Mouse (Mus musculus): ENCODE results near the gene Cwc25. TPM values are rescaled to one million over a fixed set of nuclear protein-coding genes. Genes with fewer than 3 reads are reported as not detected.

The Cwc25 gene
- polyA plus RNA-seq, 1 experiment from 2014 or later: 23.3 TPM

- WGBS: 89% methylated on average over 6 of the region's 6 CpGs
- ATAC-seq (ENCODE audit: insufficient number of reproducible peaks, insufficient read depth, low FRiP score, low TSS enrichment, low read depth): no peak
- Histone ChIP-seq H3K27ac (no peak overlapping the region), H3K27me3 (no peaks in the 10 kb centered on the region), H3K4me1 (no peaks in the 10 kb centered on the region), H3K4me2 (no peak overlapping the region), H3K9ac (no peak overlapping the region), H3K9me3 (no peaks in the 10 kb centered on the region), H3K4me3 (no peak overlapping the region), H3K36me3 (peaks cover 89% of the 10 kb centered on the region)
Observed at GRCm38 (mm10) chr11:97758942-97759341, 7.4 kb downstream of the Cwc25 start.

DNA sequence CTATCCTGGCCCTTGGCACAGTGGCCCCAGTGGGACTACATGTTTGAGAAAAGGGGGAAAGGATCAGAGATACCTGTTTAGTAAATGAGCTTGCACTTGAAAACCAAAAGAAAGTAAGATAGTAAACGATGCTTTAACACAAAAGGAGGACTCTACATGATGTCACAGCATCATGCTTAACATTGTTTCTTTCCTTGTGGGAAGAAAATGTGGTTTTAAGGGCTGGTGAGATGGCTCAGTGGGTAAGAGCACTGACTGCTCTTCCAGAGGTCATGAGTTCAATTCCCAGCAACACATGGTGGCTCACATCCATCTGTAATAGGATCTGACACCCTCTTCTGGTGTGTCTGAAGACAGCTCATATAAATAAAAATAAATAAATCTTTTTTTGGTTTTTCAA lies 8.2 kb downstream of the Cwc25 start:
- Histone ChIP-seq H3K4me1 (no peaks in the 10 kb centered on the region), H3K36me3 (peaks cover 91% of the 10 kb centered on the region), H3K9me3 (no peaks in the 10 kb centered on the region), H3K9ac (no peak overlapping the region), H3K27me3 (no peaks in the 10 kb centered on the region), H3K27ac (no peak overlapping the region), H3K4me3 (no peak overlapping the region), H3K4me2 (no peak overlapping the region)
- WGBS: 93% methylated on average over 1 of the region's 1 CpGs
- no peak for ATAC-seq (ENCODE audit: insufficient number of reproducible peaks, insufficient read depth, low FRiP score, low TSS enrichment, low read depth)

DNA sequence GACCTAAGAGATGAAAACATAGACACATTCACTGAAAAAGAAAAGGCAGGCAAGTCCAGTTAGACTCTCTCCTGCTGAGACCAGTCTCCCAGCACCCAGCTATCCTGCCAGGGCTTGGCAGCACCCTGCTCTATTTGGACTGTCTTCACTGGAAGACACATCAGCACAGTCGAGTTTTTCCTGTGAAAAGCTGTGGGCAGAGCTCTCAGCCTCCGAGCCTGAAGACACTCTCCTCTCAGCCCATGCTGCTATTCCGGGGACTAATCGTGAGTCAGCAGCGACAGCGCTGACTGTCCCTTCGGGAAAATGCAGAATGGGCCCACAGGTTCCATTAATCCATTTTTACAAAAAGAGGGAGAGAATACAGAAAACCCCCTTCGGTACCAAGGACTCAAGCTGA lies 13.1 kb downstream of the Cwc25 start:
- Histone ChIP-seq H3K4me3 (no peak overlapping the region), H3K27ac (no peak overlapping the region), H3K9ac (no peak overlapping the region), H3K27me3 (no peaks in the 10 kb centered on the region), H3K4me2 (no peak overlapping the region), H3K36me3 (peaks cover 91% of the 10 kb centered on the region), H3K4me1 (no peaks in the 10 kb centered on the region), H3K9me3 (no peaks in the 10 kb centered on the region)
- WGBS: 94% methylated on average over 8 of the region's 8 CpGs
- ATAC-seq (ENCODE audit: insufficient number of reproducible peaks, insufficient read depth, low FRiP score, low TSS enrichment, low read depth): no peak

- Histone ChIP-seq H3K9ac (no peak overlapping the region), H3K9me3 (no peaks in the 10 kb centered on the region)
- WGBS: 89% methylated on average over 5 of the region's 5 CpGs
Observed at GRCm38 (mm10) chr11:97748496-97748895, 17.9 kb downstream of the Cwc25 start.

DNA sequence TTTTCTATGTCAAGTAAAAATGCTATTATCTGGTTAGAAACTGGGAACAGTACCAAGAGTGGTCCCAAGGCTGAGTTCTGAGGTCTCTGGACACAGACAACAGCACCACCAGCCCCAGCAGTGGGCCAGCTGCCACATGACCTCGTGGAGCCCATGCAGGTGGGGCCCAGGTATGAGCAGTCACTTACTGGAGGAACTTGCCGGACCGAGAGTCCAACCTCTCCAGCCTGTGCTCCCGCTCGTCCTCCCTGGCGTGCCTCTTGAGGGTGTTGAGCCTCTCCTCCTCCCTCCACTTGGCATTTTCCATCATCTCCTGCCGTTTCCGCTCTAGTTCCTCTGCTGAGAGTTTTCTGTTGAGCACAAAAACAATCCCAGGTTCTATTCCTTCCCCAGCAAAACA lies 18.6 kb downstream of the Cwc25 start:
- no peak overlapping the region for H3K27ac ChIP-seq
- no peak overlapping the region for H3K4me3 ChIP-seq
- no peak for ATAC-seq (ENCODE audit: insufficient number of reproducible peaks, insufficient read depth, low FRiP score, low TSS enrichment, low read depth)

More at GRCm38 (mm10) chr11:97748496-97748895, 17.9 kb downstream of the Cwc25 start:
- Histone ChIP-seq H3K4me3 (no peak overlapping the region), H3K27ac (no peak overlapping the region), H3K4me1 (peaks cover 2% of the 10 kb centered on the region), H3K36me3 (peaks cover 72% of the 10 kb centered on the region), H3K27me3 (no peaks in the 10 kb centered on the region), H3K4me2 (no peak overlapping the region)
- ATAC-seq (ENCODE audit: insufficient number of reproducible peaks, insufficient read depth, low FRiP score, low TSS enrichment, low read depth): no peak

DNA sequence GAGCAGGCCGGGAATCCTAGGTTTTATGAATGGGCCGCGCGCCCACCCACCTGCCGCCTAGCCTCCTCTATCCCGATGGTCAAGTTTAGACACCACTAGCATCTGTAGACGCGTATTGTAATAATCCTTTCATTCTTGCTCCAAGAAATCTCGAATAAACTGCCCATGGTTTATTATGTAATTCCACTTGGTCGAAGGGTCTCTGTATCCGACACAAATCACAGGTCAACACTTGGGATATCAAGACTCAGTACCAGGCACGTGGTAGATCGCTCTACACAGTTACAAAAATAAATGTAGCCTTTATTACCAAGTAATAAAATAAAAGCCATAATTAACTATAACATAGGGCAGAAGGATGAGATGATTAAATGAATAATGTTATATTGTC lies 21.0 kb downstream of the Cwc25 start:
- H3K4me1 ChIP-seq: peaks cover 21% of the 10 kb centered on the region
- no peaks in the 10 kb centered on the region for H3K9me3 ChIP-seq
- peak overlapping the region; percentile 55 for H3K4me2 ChIP-seq
- no peak for ATAC-seq (ENCODE audit: insufficient number of reproducible peaks, insufficient read depth, low FRiP score, low TSS enrichment, low read depth)
- peak overlapping the region; percentile 94; the same call in 1 of the 2 replicates for H3K27ac ChIP-seq
- 13% methylated on average over 13 of the region's 13 CpGs for WGBS
- peaks cover 43% of the 10 kb centered on the region for H3K36me3 ChIP-seq
- H3K9ac ChIP-seq: no peak overlapping the region
- no peaks in the 10 kb centered on the region for H3K27me3 ChIP-seq
- peak overlapping the region; percentile 76 for H3K4me3 ChIP-seq

More for the DNA sequence above, 18.6 kb downstream of the Cwc25 start:
- Histone ChIP-seq H3K9me3 (no peaks in the 10 kb centered on the region), H3K4me2 (no peak overlapping the region), H3K4me1 (peaks cover 9% of the 10 kb centered on the region), H3K27me3 (no peaks in the 10 kb centered on the region), H3K9ac (no peak overlapping the region), H3K36me3 (peaks cover 65% of the 10 kb centered on the region)
- WGBS: 93% methylated on average over 8 of the region's 8 CpGs

- peak overlapping the region; percentile 90 for H3K9ac ChIP-seq
- H3K36me3 ChIP-seq: peaks cover 38% of the 10 kb centered on the region
- no peaks in the 10 kb centered on the region for H3K9me3 ChIP-seq
- under 1% methylated on average over 41 of the region's 57 CpGs for WGBS
- H3K27ac ChIP-seq: peak overlapping the region; percentile 94
- H3K4me1 ChIP-seq: peaks cover 26% of the 10 kb centered on the region
- ATAC-seq (ENCODE audit: insufficient number of reproducible peaks, insufficient read depth, low FRiP score, low TSS enrichment, low read depth): peak; percentile 94
- H3K4me3 ChIP-seq: peak overlapping the region; percentile 76
- no peaks in the 10 kb centered on the region for H3K27me3 ChIP-seq
- peak overlapping the region; percentile 82 for H3K4me2 ChIP-seq
Observed at GRCm38 (mm10) chr11:97744718-97745330, 21.5 kb downstream of the Cwc25 start.

GRCm38 (mm10) chr11:97744063-97744717 lies 22.2 kb downstream of the Cwc25 start, which contains the start of gene Pip4k2b:
Pip4k2b (minus strand) TSS chr11:97744704.
- ATAC-seq (ENCODE audit: insufficient number of reproducible peaks, insufficient read depth, low FRiP score, low TSS enrichment, low read depth): peak; percentile 29
- peak within 1 kb of the TSS; percentile 94 for H3K27ac ChIP-seq
- peak within 1 kb of the TSS; percentile 82 for H3K4me2 ChIP-seq
- H3K36me3 ChIP-seq: peaks cover 32% of the 10 kb centered on the region
- H3K27me3 ChIP-seq: no peaks in the 10 kb centered on the region
- H3K9ac ChIP-seq: peak within 1 kb of the TSS; percentile 90
- H3K9me3 ChIP-seq: no peaks in the 10 kb centered on the region
- peaks cover 26% of the 10 kb centered on the region for H3K4me1 ChIP-seq
- H3K4me3 ChIP-seq: peak within 1 kb of the TSS; percentile 76
- WGBS: 1% methylated on average over 59 of the region's 63 CpGs

DNA sequence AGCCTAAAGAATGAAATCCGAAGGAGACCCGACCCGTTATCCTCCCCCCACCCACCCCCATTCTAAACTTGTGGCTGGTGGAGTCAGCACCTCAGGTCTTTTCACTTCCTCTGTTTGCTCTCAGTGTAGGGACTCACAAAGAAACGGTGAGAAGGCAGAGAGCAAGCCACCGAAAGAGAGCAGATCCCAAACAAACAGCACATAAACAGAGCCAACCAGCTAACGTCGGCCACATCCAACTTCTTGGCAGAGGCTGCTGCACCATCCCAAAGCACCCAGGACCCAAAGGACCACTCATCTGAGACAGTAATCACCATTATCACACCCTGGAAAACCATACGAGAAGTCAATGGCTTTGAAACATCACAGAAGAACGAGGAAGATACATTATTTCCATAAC lies 22.9 kb downstream of the Cwc25 start:
- Histone ChIP-seq H3K9me3 (no peaks in the 10 kb centered on the region), H3K27ac (peak overlapping the region; percentile 94; the same call in 1 of the 2 replicates), H3K36me3 (peaks cover 26% of the 10 kb centered on the region), H3K4me1 (peaks cover 30% of the 10 kb centered on the region), H3K27me3 (no peaks in the 10 kb centered on the region), H3K4me3 (peak overlapping the region; percentile 76), H3K9ac (peak overlapping the region; percentile 90), H3K4me2 (peak overlapping the region; percentile 82)
- WGBS: 33% methylated on average over 9 of the region's 9 CpGs
- ATAC-seq (ENCODE audit: insufficient number of reproducible peaks, insufficient read depth, low FRiP score, low TSS enrichment, low read depth): no peak

DNA sequence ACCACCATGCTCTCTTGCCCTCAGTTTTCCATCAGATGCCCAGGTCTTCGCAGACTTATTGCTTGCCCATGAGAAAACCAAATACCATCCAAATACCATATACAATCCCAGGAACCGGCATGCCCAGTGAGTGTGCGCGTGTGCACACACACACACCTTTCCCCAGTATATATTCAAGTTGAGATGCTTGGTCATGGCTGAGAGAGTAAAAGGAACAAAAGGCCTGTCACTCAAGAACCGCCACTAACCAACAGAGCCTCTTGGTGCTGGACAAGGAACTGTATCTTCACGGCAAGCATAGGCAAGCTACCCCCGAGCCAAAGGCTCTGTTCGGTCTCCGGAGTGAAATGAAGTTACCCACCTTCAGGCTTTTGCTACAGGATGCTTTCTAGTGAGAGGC lies 23.8 kb downstream of the Cwc25 start:
- peak overlapping the region; percentile 90 for H3K9ac ChIP-seq
- H3K4me1 ChIP-seq: peaks cover 37% of the 10 kb centered on the region
- ATAC-seq (ENCODE audit: insufficient number of reproducible peaks, insufficient read depth, low FRiP score, low TSS enrichment, low read depth): no peak
- peak overlapping the region; percentile 82 for H3K4me2 ChIP-seq
- 75% methylated on average over 9 of the region's 9 CpGs for WGBS
- no peaks in the 10 kb centered on the region for H3K27me3 ChIP-seq
- peaks cover 17% of the 10 kb centered on the region for H3K36me3 ChIP-seq
- H3K4me3 ChIP-seq: peak overlapping the region; percentile 76
- H3K9me3 ChIP-seq: no peaks in the 10 kb centered on the region
- no peak overlapping the region for H3K27ac ChIP-seq

DNA sequence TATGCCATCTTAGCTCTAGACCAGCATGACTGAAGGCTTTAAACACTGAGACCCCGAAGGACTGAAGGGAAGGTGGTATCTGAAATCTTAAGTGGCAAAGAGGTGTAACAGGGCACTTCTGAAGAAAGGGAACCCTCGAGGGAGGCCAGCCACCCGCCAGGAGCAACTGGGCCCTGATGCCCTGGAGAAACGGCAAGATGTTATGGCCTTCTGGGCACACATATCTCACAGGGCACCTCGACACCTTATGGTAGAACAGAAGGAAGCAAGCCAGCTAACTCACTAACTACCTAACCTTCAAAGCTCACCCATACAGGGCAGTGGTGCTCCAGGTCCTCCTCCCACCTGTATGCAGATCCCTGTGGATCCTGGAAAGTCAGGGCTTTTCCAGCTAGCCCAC lies 24.2 kb downstream of the Cwc25 start:
- H3K4me3 ChIP-seq: peak overlapping the region; percentile 76; the same call in 1 of the 2 replicates

GRCm38 (mm10) chr11:97740190-97740589 lies 26.2 kb downstream of the Cwc25 start:
- H3K4me1 ChIP-seq: peaks cover 39% of the 10 kb centered on the region
- no peak overlapping the region; the same call in 1 of the 2 replicates for H3K9ac ChIP-seq
- WGBS: 35% methylated on average over 7 of the region's 7 CpGs
- ATAC-seq (ENCODE audit: insufficient number of reproducible peaks, insufficient read depth, low FRiP score, low TSS enrichment, low read depth): no peak
- H3K4me3 ChIP-seq: no peak overlapping the region
- H3K9me3 ChIP-seq: no peaks in the 10 kb centered on the region
- peak overlapping the region; percentile 0; the same call in 1 of the 2 replicates for H3K4me2 ChIP-seq
- no peak overlapping the region for H3K27ac ChIP-seq
- H3K27me3 ChIP-seq: no peaks in the 10 kb centered on the region
- 0 out of 2 replicates have a peak, but pooled peaks cover 5% of the 10 kb centered on the region for H3K36me3 ChIP-seq

More for the DNA sequence above, 24.2 kb downstream of the Cwc25 start:
- H3K4me1 ChIP-seq: peaks cover 39% of the 10 kb centered on the region
- WGBS: 88% methylated on average over 5 of the region's 5 CpGs
- peaks cover 13% of the 10 kb centered on the region for H3K36me3 ChIP-seq
- H3K4me2 ChIP-seq: peak overlapping the region; percentile 82; the same call in 1 of the 2 replicates
- no peaks in the 10 kb centered on the region for H3K9me3 ChIP-seq
- H3K27ac ChIP-seq: no peak overlapping the region
- no peaks in the 10 kb centered on the region for H3K27me3 ChIP-seq
- ATAC-seq (ENCODE audit: insufficient number of reproducible peaks, insufficient read depth, low FRiP score, low TSS enrichment, low read depth): no peak
- H3K9ac ChIP-seq: no peak overlapping the region

All from embryonic facial prominence, embryonic 13.5 days (tissue).